Mouse (Mus musculus) mesoderm, embryonic 11.5 days (tissue): ENCODE results near the gene Trip6.

Experiments used
- DNase-seq: peaks from one replicate; pipeline ENCODE4 v3.0.0-alpha.2; 2012; ENCODE audit warnings: low read depth, low spot score

Gene Trip6

GRCm38 (mm10) chr5:137268131-137268910 lies 45.9 kb downstream of the Trip6 start:
- DNase-seq, result no peak

- no peak for DNase-seq
These were observed 49.4 kb downstream of the Trip6 start for GRCm38 (mm10) chr5:137264787-137265186.

- no peak for DNase-seq
These were observed 50.1 kb downstream of the Trip6 start for GRCm38 (mm10) chr5:137263897-137264720.
